In genomic region chr3:31934704-31935103, GRCm38 (mm10) we compare ENCODE assay signal across 22 mouse cellular contexts. TPM values are rescaled to one million over a fixed set of nuclear protein-coding genes. Genes with fewer than 3 reads are reported as not detected.
"Had no signal": no experiment of that assay in that cellular context is flagged by ENCODE, and none has a peak within 500 bp of the region (broad histone marks: within the 10 kb centered on the region; RNA-seq: fewer than 3 reads in every experiment).

No protein-coding gene starts in this region.

- H3K9ac ChIP-seq: heart, embryonic 12.5 days; hindbrain, embryonic 14.5 days; intestine, embryonic 15.5 days; limb, embryonic 12.5 days had no signal

- H3K27me3 ChIP-seq: heart, embryonic 12.5 days; intestine, embryonic 15.5 days; limb, embryonic 12.5 days had no signal

- H3K4me3 ChIP-seq: gastrocnemius, adult 2 months; heart, embryonic 10.5 days; heart, embryonic 12.5 days; intestine, embryonic 15.5 days; layer of hippocampus, adult 2 months; left cerebral cortex, adult 2 months; limb, embryonic 10.5 days; limb, embryonic 12.5 days had no signal

- ATAC-seq: inflammation-experienced regulatory T-cells, adult 6 months; intestine, embryonic 15.5 days; intestine, postnatal 0 days had no signal

- DNase-seq: gastrocnemius, adult 2 months; gastrocnemius, postnatal 10 days; gastrocnemius, postnatal 25 days; heart, adult 18-20 months; heart, postnatal 10 days; heart, postnatal 4 days; kidney, adult 18-20 months; kidney, adult 8-10 months; kidney, postnatal 10 days; kidney, postnatal 25 days; kidney, postnatal 4 days; liver had no signal

- H3K9me3 ChIP-seq: heart, embryonic 10.5 days; heart, embryonic 12.5 days; intestine, embryonic 15.5 days; limb, embryonic 10.5 days; limb, embryonic 12.5 days had no signal

- H3K4me2 ChIP-seq: heart, embryonic 12.5 days; hindbrain, embryonic 14.5 days; intestine, embryonic 15.5 days; limb, embryonic 12.5 days had no signal

- H3K27ac ChIP-seq: gastrocnemius, adult 2 months; heart, embryonic 10.5 days; hindbrain, embryonic 14.5 days; intestine, embryonic 15.5 days; layer of hippocampus, adult 2 months; left cerebral cortex, adult 2 months; limb, embryonic 10.5 days; limb, embryonic 12.5 days had no signal

- H3K4me1 ChIP-seq: heart, embryonic 10.5 days; heart, embryonic 12.5 days; intestine, embryonic 15.5 days; limb, embryonic 10.5 days; limb, embryonic 12.5 days had no signal

- H3K36me3 ChIP-seq: heart, embryonic 10.5 days; heart, embryonic 12.5 days; intestine, embryonic 15.5 days; limb, embryonic 10.5 days; limb, embryonic 12.5 days had no signal

RNA-seq across cellular contexts. Expression of gene Kcnmb2, which starts 32.4 kb away (rescaled TPM):
- polyA plus RNA-seq: inflammation-experienced regulatory T-cells, adult 6 months had no signal
